Mouse (Mus musculus): ENCODE measurements around the gene Aggf1. TPM values are rescaled to one million over a fixed set of nuclear protein-coding genes. Genes with fewer than 3 reads are reported as not detected.
A peak's percentile ranks its signal among the peaks of the same experiment; 100 is the strongest.

Aggf1 gene
- 31.9 and 41.9 TPM in 2 replicates for polyA plus RNA-seq (2014; fragmentation: Nextera tagmentation; extraction: Ambion mirVana)

- H3K36me3 ChIP-seq (ENCODE audit: control insufficient read depth, insufficient read depth, low read length): peaks cover 9% of the 10 kb centered on the region; the same call in 1 of the 2 replicates
- H3K4me2 ChIP-seq (ENCODE audit: low read depth, low read length): peak within 1 kb of the TSS; percentile 96
- WGBS: under 1% methylated on average over 84 of the region's 86 CpGs
- H3K9ac ChIP-seq (replicated peaks; ENCODE audit: low read depth, low read length): peak within 1 kb of the TSS; percentile 92
- H3K9me3 ChIP-seq (ENCODE audit: control insufficient read depth, low read length): no peaks in the 10 kb centered on the region
- ATAC-seq (ENCODE audit: low read depth): peak; percentile 99
- peak within 1 kb of the TSS; percentile 97 for H3K4me3 ChIP-seq (ENCODE audit: low read depth, low read length)
- peaks cover 10% of the 10 kb centered on the region; the same call in 1 of the 2 replicates for H3K4me1 ChIP-seq (ENCODE audit: control insufficient read depth, insufficient read depth, low read length)
- H3K27ac ChIP-seq (ENCODE audit: low read depth, low read length): peak within 1 kb of the TSS; percentile 58
- H3K27me3 ChIP-seq (ENCODE audit: control insufficient read depth, insufficient read depth, low read length): no peaks in the 10 kb centered on the region
Observed at GRCm38 (mm10) chr13:95374701-95375553, at the start of gene Aggf1. Gene Aggf1, minus strand, starts transcription at chr13:95375352.

DNA sequence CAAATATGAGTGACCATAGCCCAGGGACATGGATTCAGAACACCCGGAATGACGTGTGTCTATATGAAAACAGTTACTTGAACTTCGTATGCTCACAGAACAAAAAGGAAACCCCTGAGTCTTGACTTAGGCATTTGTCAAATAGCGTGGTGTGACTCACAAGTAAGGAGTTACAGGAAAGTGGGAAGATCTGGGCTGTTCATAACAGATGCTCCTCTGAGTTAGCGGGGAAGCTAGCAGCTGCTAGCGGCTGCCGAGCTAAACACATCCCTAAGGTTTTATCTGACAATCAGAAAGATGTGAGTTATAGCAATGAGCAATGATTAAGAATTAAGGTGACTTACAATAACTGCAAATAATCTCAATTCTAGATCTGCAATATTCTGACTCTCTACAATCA is 49.8 kb upstream of the Aggf1 start:
- Histone ChIP-seq H3K4me2 (ENCODE audit: low read depth, low read length) (no peak overlapping the region), H3K4me1 (ENCODE audit: control insufficient read depth, insufficient read depth, low read length) (no peaks in the 10 kb centered on the region), H3K9ac (replicated peaks; ENCODE audit: low read depth, low read length) (no peak overlapping the region), H3K27ac (ENCODE audit: low read depth, low read length) (no peak overlapping the region), H3K4me3 (ENCODE audit: low read depth, low read length) (no peak overlapping the region), H3K36me3 (ENCODE audit: control insufficient read depth, insufficient read depth, low read length) (no peaks in the 10 kb centered on the region), H3K9me3 (ENCODE audit: control insufficient read depth, low read length) (no peaks in the 10 kb centered on the region), H3K27me3 (ENCODE audit: control insufficient read depth, insufficient read depth, low read length) (no peaks in the 10 kb centered on the region)
- WGBS: 80% methylated on average over 7 of the region's 7 CpGs
- ATAC-seq (ENCODE audit: low read depth): no peak

GRCm38 (mm10) chr13:95419204-95419749 is 44.1 kb upstream of the Aggf1 start:
- H3K9ac ChIP-seq (replicated peaks; ENCODE audit: low read depth, low read length): no peak overlapping the region
- 13% methylated on average over 8 of the region's 8 CpGs for WGBS
- peak; percentile 94 for ATAC-seq (ENCODE audit: low read depth)
- no peaks in the 10 kb centered on the region for H3K9me3 ChIP-seq (ENCODE audit: control insufficient read depth, low read length)
- peak overlapping the region; percentile 15; the same call in 1 of the 2 replicates for H3K4me2 ChIP-seq (ENCODE audit: low read depth, low read length)
- peaks cover 12% of the 10 kb centered on the region for H3K4me1 ChIP-seq (ENCODE audit: control insufficient read depth, insufficient read depth, low read length)
- H3K4me3 ChIP-seq (ENCODE audit: low read depth, low read length): no peak overlapping the region
- no peaks in the 10 kb centered on the region for H3K27me3 ChIP-seq (ENCODE audit: control insufficient read depth, insufficient read depth, low read length)
- peak overlapping the region; percentile 58 for H3K27ac ChIP-seq (ENCODE audit: low read depth, low read length)
- no peaks in the 10 kb centered on the region for H3K36me3 ChIP-seq (ENCODE audit: control insufficient read depth, insufficient read depth, low read length)

GRCm38 (mm10) chr13:95418575-95419203 is 43.5 kb upstream of the Aggf1 start:
- no peak overlapping the region for H3K9ac ChIP-seq (replicated peaks; ENCODE audit: low read depth, low read length)

DNA sequence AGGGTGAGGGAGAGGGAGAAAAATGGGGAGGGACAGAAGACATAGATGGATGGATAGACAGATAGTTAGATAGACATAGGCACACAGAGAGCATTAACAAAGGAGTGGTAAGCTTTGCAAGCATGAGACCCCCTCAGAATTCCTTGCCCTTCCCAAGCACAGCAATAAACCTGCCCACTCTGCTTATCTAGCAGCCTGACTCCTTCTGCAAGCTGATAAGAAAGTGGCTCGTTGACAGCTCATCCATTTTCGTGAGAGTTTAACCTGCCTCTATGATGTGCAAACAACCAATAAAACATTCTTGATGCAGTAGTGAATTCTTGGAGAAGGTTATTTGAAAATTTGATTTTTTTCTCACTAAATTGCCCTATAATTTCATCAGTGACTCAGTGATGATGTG is 37.1 kb upstream of the Aggf1 start:
- Histone ChIP-seq H3K9me3 (ENCODE audit: control insufficient read depth, low read length) (no peaks in the 10 kb centered on the region), H3K4me2 (ENCODE audit: low read depth, low read length) (no peak overlapping the region), H3K27ac (ENCODE audit: low read depth, low read length) (no peak overlapping the region), H3K27me3 (ENCODE audit: control insufficient read depth, insufficient read depth, low read length) (no peaks in the 10 kb centered on the region), H3K36me3 (ENCODE audit: control insufficient read depth, insufficient read depth, low read length) (no peaks in the 10 kb centered on the region), H3K4me3 (ENCODE audit: low read depth, low read length) (no peak overlapping the region), H3K9ac (replicated peaks; ENCODE audit: low read depth, low read length) (no peak overlapping the region), H3K4me1 (ENCODE audit: control insufficient read depth, insufficient read depth, low read length) (no peaks in the 10 kb centered on the region)
- WGBS: 60% methylated on average over 2 of the region's 2 CpGs
- ATAC-seq (ENCODE audit: low read depth): no peak

More at GRCm38 (mm10) chr13:95418575-95419203, 43.5 kb upstream of the Aggf1 start:
- Histone ChIP-seq H3K36me3 (ENCODE audit: control insufficient read depth, insufficient read depth, low read length) (no peaks in the 10 kb centered on the region), H3K27me3 (ENCODE audit: control insufficient read depth, insufficient read depth, low read length) (no peaks in the 10 kb centered on the region), H3K27ac (ENCODE audit: low read depth, low read length) (no peak overlapping the region; the same call in 1 of the 2 replicates), H3K9me3 (ENCODE audit: control insufficient read depth, low read length) (no peaks in the 10 kb centered on the region), H3K4me2 (ENCODE audit: low read depth, low read length) (peak overlapping the region; percentile 15; the same call in 1 of the 2 replicates), H3K4me1 (ENCODE audit: control insufficient read depth, insufficient read depth, low read length) (peaks cover 12% of the 10 kb centered on the region), H3K4me3 (ENCODE audit: low read depth, low read length) (no peak overlapping the region)
- WGBS: 31% methylated on average over 6 of the region's 6 CpGs
- peak; percentile 36; the same call in 1 of the 2 replicates for ATAC-seq (ENCODE audit: low read depth)

DNA sequence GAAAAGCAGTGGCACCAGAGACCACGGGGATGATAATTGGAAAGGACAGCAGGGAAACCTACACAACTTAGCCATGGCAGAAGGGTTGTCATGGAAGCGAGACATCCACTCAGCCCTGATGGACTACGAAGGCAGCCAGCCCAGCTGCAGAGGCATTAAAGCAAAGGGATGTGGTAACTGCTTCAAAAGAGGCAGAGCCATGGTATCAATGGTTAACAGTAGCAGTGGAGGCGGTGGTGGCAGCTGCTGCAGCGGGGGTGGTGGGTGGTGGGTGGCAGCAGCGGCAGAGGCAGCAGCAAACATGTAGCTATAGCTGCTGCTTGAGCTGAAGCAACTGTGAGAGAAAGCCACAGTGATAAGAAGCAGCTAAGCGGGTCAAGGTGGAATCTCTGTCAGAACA is 18.1 kb upstream of the Aggf1 start:
- 82% methylated on average over 7 of the region's 7 CpGs for WGBS
- no peak overlapping the region for H3K9ac ChIP-seq (replicated peaks; ENCODE audit: low read depth, low read length)
- no peak for ATAC-seq (ENCODE audit: low read depth)
- no peaks in the 10 kb centered on the region for H3K27me3 ChIP-seq (ENCODE audit: control insufficient read depth, insufficient read depth, low read length)
- H3K4me2 ChIP-seq (ENCODE audit: low read depth, low read length): no peak overlapping the region
- H3K36me3 ChIP-seq (ENCODE audit: control insufficient read depth, insufficient read depth, low read length): no peaks in the 10 kb centered on the region
- H3K4me1 ChIP-seq (ENCODE audit: control insufficient read depth, insufficient read depth, low read length): no peaks in the 10 kb centered on the region
- H3K9me3 ChIP-seq (ENCODE audit: control insufficient read depth, low read length): no peaks in the 10 kb centered on the region; the same call in 1 of the 2 replicates
- no peak overlapping the region for H3K4me3 ChIP-seq (ENCODE audit: low read depth, low read length)
- no peak overlapping the region for H3K27ac ChIP-seq (ENCODE audit: low read depth, low read length)

DNA sequence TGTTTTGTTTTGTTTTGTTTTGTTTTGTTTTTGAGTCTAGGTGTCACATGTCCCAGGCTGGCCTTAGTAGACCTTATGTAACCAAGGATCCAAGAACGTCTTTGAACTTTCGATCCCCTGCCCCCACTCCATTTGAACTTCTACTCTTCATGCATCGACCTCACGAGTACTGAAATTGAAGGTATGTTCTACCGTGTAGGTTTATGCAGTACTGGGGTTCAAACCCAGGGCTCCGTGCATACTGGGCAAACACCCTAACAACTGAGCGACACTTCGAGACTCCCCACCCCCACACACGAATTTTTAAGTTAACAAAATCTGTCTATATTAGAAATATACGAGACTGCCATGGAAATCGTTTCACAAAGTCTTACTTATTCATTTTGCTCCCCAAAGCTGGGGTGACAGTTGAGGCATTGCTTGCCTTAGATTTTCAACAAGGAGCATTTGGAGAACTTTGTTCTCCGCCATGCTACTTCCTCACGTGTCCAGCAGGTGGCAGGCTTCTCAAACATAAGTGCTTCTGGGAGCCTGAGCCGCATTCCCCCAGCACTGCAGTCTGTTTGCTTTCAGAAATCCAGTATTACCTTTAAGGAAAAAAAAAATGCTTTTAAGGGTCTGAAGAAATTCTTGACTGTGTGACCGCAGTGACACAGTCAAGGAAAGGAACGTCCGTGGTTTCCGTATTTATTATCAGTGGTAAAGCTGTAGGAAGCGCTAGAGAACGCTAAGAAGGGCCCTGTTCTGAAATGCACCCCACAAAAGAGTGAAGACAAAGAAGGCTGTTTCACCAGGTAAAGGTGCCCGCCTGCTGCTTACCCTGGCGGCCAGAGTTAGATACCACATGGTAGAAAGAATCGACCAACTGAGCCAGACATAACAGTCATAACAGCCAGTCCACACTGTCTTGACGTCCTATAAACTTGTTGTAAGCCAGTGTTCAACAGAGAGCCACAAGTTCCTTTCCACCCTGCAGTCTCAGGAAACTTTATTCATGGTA is 15.0 kb upstream of the Aggf1 start:
- no peaks in the 10 kb centered on the region for H3K9me3 ChIP-seq (ENCODE audit: control insufficient read depth, low read length)
- 35% methylated on average over 24 of the region's 24 CpGs for WGBS
- H3K27me3 ChIP-seq (ENCODE audit: control insufficient read depth, insufficient read depth, low read length): no peaks in the 10 kb centered on the region
- 0 out of 2 replicates have a peak overlapping the region, but pooled peaks have one; percentile 1 for H3K4me2 ChIP-seq (ENCODE audit: low read depth, low read length)
- H3K36me3 ChIP-seq (ENCODE audit: control insufficient read depth, insufficient read depth, low read length): no peaks in the 10 kb centered on the region
- peak; percentile 75 for ATAC-seq (ENCODE audit: low read depth)
- no peak overlapping the region for H3K27ac ChIP-seq (ENCODE audit: low read depth, low read length)
- no peaks in the 10 kb centered on the region for H3K4me1 ChIP-seq (ENCODE audit: control insufficient read depth, insufficient read depth, low read length)
- no peak overlapping the region for H3K4me3 ChIP-seq (ENCODE audit: low read depth, low read length)
- H3K9ac ChIP-seq (replicated peaks; ENCODE audit: low read depth, low read length): no peak overlapping the region

GRCm38 (mm10) chr13:95388226-95388625 is 13.1 kb upstream of the Aggf1 start:
- Histone ChIP-seq H3K4me1 (ENCODE audit: control insufficient read depth, insufficient read depth, low read length) (no peaks in the 10 kb centered on the region), H3K27ac (ENCODE audit: low read depth, low read length) (no peak overlapping the region), H3K9me3 (ENCODE audit: control insufficient read depth, low read length) (no peaks in the 10 kb centered on the region), H3K4me2 (ENCODE audit: low read depth, low read length) (no peak overlapping the region), H3K9ac (replicated peaks; ENCODE audit: low read depth, low read length) (no peak overlapping the region), H3K27me3 (ENCODE audit: control insufficient read depth, insufficient read depth, low read length) (no peaks in the 10 kb centered on the region), H3K4me3 (ENCODE audit: low read depth, low read length) (no peak overlapping the region), H3K36me3 (ENCODE audit: control insufficient read depth, insufficient read depth, low read length) (no peaks in the 10 kb centered on the region)
- no peak for ATAC-seq (ENCODE audit: low read depth)
- 85% methylated on average over 5 of the region's 5 CpGs for WGBS
